Mouse (Mus musculus) thymus, adult 2 months (tissue): ENCODE results near the gene Ep300.

ENCODE experiments used
- CTCF ChIP-seq: fragments of 200-500 bp; IDR thresholded peaks from 2 replicates; pipeline ENCODE4 v1.5.1; 2012; ENCODE audit warnings: mild to moderate bottlenecking, control low read depth, low read length, moderate library complexity, borderline replicate concordance; ENCODE audit not compliant: control insufficient read depth, poor library complexity, insufficient read depth; ENCODE audit errors: extremely low read depth
- POLR2A ChIP-seq: fragments of 200-500 bp; IDR thresholded peaks from 2 replicates; pipeline ENCODE4 v1.6.1; 2012; ENCODE audit warnings: mild to moderate bottlenecking, low read length, control low read depth, moderate library complexity; ENCODE audit not compliant: control insufficient read depth, poor library complexity, insufficient read depth; ENCODE audit errors: extremely low read depth

DNA sequence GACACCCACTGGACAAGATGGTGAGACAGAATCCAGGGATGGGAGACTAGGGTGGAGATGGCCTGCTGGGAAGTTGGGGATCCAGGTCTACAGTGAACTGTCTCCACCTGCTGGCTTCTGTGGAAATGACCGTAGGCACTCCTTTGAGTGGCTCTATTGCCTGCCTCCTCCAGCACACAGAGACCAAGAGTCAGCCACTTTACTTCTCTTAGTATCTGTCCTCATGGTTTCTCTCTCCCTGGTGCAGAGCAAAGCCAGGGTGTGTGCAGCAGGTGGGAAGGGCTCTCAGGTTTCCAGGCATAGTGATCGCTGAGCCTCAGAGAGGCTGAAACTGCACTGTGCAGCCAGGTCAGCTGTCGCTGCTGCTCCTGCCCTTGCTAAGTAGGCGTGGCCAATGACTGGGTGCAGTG is 85.1 kb downstream of the Ep300 start:
- TF ChIP-seq CTCF = no peak
- no peak for TF ChIP-seq POLR2A
